Mouse (Mus musculus) myocyte (in vitro differentiated cells): ENCODE measurements around the gene Stk11. TPM values are rescaled to one million over a fixed set of nuclear protein-coding genes. Genes with fewer than 3 reads are reported as not detected.

Experiments
- H3K27me3 ChIP-seq: one replicate; pipeline ENCODE4 v1.6.1; 2011; ENCODE audit not compliant: control insufficient read depth, insufficient read depth, insufficient read length
- H3K36me3 ChIP-seq: one replicate; pipeline ENCODE4 v1.6.1; 2011; ENCODE audit not compliant: control insufficient read depth, insufficient read depth
- H3K4me2 ChIP-seq: one replicate; pipeline ENCODE4 v1.6.1; 2011; ENCODE audit warnings: low read depth, control low read depth
- H3K4me3 ChIP-seq: one replicate; pipeline ENCODE4 v1.5.1; 2011; ENCODE audit warnings: mild to moderate bottlenecking, control low read depth, moderate library complexity
- H3K79me2 ChIP-seq: one replicate; pipeline ENCODE4 v1.6.1; 2011; ENCODE audit not compliant: control insufficient read depth, insufficient read depth
- H3ac ChIP-seq: one replicate; pipeline ENCODE4 v1.6.1; 2011; ENCODE audit not compliant: control insufficient read depth, insufficient read length
- CEBPB ChIP-seq: IDR thresholded peaks from 2 replicates; pipeline ENCODE4 v1.6.1; 2011; ENCODE audit warnings: mild to moderate bottlenecking, moderate library complexity; ENCODE audit not compliant: poor library complexity, insufficient read depth, severe bottlenecking
- E2F4 ChIP-seq: IDR thresholded peaks from one replicate; pipeline ENCODE4 v1.6.1; 2011; ENCODE audit warnings: mild to moderate bottlenecking, control low read depth, moderate library complexity; ENCODE audit not compliant: insufficient read depth
- MAX ChIP-seq: IDR thresholded peaks from one replicate; pipeline ENCODE4 v1.6.1; 2011; ENCODE audit warnings: low read depth, mild to moderate bottlenecking, control low read depth
- MYOD1 ChIP-seq, 3 experiments: IDR thresholded peaks; one replicate each; pipeline ENCODE4 v1.6.1; 2011; ENCODE audit warnings: control low read depth in 2 of 3, low read depth in 2 of 3, mild to moderate bottlenecking in 2 of 3, moderate library complexity in 1 of 3; ENCODE audit not compliant: insufficient read length in 2 of 3, control insufficient read depth in 1 of 3
- MYOG ChIP-seq, 3 experiments: IDR thresholded peaks; one replicate each; pipeline ENCODE4 v1.6.1; 2011; ENCODE audit warnings: control low read depth in 2 of 3, low read depth in 2 of 3, mild to moderate bottlenecking in 2 of 3; ENCODE audit not compliant: insufficient read length in 2 of 3, control insufficient read depth in 1 of 3, insufficient read depth in 1 of 3
- POLR2A ChIP-seq: IDR thresholded peaks from one replicate; pipeline ENCODE4 v1.6.1; 2011; ENCODE audit warnings: low read depth, mild to moderate bottlenecking, control low read depth, moderate library complexity; ENCODE audit not compliant: insufficient read length
- POLR2AphosphoS2 ChIP-seq: IDR thresholded peaks from one replicate; pipeline ENCODE4 v1.6.1; 2011; ENCODE audit warnings: low read depth, control low read depth; ENCODE audit not compliant: insufficient read length
- REST ChIP-seq: IDR thresholded peaks from one replicate; pipeline ENCODE4 v1.6.1; 2011; ENCODE audit warnings: mild to moderate bottlenecking, control low read depth, moderate library complexity; ENCODE audit not compliant: insufficient read depth, insufficient read length
- SRF ChIP-seq: IDR thresholded peaks from one replicate; pipeline ENCODE4 v1.6.1; 2011; ENCODE audit warnings: low read depth; ENCODE audit not compliant: control insufficient read depth, insufficient read length
- TCF12 ChIP-seq: IDR thresholded peaks from one replicate; pipeline ENCODE4 v1.6.1; 2011; ENCODE audit warnings: mild to moderate bottlenecking, control low read depth; ENCODE audit not compliant: poor library complexity, insufficient read depth, severe bottlenecking
- TCF3 ChIP-seq: IDR thresholded peaks from one replicate; pipeline ENCODE4 v1.6.1; 2011; ENCODE audit warnings: low read depth, control low read depth; ENCODE audit not compliant: insufficient read length
- USF1 ChIP-seq: IDR thresholded peaks from one replicate; pipeline ENCODE4 v1.6.1; 2011; ENCODE audit warnings: low read depth, mild to moderate bottlenecking, control low read depth, moderate library complexity
- polyA plus RNA-seq: library from polyadenylated mRNA; unstranded; fragments of >200 nt; fragmentation: generic; extraction: Trizol; gene quantifications from one replicate; pipeline ENCODE4 v1.2.1, GENCODE M21; 2012; ENCODE audit warnings: missing spikeins

Gene Stk11
- polyA plus RNA-seq, 1 experiment: 150 TPM

DNA sequence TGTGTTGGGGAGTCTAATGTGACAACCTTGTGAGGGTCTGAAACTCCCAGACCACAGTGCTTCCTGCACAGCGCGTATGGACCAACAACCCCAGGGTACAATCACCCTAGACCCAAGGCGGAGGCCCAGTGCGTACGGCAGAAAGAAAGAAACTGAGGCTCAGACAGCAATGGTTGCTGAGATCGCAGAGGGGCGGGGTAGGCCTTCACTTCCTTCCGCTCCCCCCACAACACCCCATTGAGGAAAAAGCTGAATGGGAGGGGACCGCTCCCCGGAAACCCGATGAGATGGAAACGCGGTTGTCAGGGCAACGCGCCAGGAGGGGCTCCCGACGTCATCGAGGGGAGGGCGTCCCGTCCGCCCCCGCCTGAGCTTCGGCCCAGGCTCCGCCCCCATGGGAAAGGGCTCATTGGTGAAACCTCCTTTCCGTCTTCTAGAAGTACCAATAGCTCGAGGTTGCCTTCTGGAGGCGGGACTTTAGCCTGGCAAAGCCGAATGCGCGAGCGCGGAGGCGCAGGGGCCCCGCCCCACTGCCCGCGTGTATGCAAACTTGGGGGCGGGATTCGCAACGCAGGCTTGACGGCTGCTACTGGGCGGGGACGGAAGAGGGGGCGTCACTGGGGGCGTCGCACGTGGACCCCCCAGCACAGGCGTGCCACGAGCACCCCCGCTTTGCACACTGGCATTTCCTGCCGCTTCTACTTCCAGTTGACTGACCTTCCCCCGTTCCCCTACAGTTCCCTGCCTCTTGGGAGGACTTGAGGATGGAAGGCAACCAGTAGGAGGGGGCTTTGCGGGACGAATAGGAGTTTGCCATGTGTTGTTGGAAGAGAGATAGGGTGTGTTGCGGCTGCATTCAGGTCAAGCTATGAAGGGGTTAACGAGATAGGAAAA, 44.2 kb downstream of the Stk11 start:
- H3K79me2 ChIP-seq: peaks cover 6% of the 10 kb centered on the region
- H3K4me2 ChIP-seq: peak overlapping the region; percentile 97
- no peaks in the 10 kb centered on the region for H3K27me3 ChIP-seq
- peak; percentile 62 for TF ChIP-seq POLR2A
- peak in 2 of 3 experiments; percentile 34 to 46 for TF ChIP-seq MYOG (IDR thresholded peaks at IDR 0.05; ENCODE audit: control insufficient read depth in 1 of 3, insufficient read depth in 1 of 3, insufficient read length in 2 of 3, low read depth in 2 of 3)
- peak in 2 of 3 experiments; percentile 41 to 86 for TF ChIP-seq MYOD1 (IDR thresholded peaks at IDR 0.05; ENCODE audit: control insufficient read depth in 1 of 3, insufficient read length in 2 of 3, low read depth in 2 of 3)
- no peak for TF ChIP-seq E2F4
- TF ChIP-seq REST: no peak
- TF ChIP-seq USF1: no peak
- peak; percentile 48 for TF ChIP-seq POLR2AphosphoS2
- no peak for TF ChIP-seq TCF12
- no peak for TF ChIP-seq CEBPB
- peak; percentile 20 for TF ChIP-seq TCF3
- TF ChIP-seq SRF: peak; percentile 87
- no peak for TF ChIP-seq MAX
- no peak overlapping the region for H3ac ChIP-seq
- H3K36me3 ChIP-seq: peaks cover 27% of the 10 kb centered on the region
- peak overlapping the region; percentile 20 for H3K4me3 ChIP-seq

DNA sequence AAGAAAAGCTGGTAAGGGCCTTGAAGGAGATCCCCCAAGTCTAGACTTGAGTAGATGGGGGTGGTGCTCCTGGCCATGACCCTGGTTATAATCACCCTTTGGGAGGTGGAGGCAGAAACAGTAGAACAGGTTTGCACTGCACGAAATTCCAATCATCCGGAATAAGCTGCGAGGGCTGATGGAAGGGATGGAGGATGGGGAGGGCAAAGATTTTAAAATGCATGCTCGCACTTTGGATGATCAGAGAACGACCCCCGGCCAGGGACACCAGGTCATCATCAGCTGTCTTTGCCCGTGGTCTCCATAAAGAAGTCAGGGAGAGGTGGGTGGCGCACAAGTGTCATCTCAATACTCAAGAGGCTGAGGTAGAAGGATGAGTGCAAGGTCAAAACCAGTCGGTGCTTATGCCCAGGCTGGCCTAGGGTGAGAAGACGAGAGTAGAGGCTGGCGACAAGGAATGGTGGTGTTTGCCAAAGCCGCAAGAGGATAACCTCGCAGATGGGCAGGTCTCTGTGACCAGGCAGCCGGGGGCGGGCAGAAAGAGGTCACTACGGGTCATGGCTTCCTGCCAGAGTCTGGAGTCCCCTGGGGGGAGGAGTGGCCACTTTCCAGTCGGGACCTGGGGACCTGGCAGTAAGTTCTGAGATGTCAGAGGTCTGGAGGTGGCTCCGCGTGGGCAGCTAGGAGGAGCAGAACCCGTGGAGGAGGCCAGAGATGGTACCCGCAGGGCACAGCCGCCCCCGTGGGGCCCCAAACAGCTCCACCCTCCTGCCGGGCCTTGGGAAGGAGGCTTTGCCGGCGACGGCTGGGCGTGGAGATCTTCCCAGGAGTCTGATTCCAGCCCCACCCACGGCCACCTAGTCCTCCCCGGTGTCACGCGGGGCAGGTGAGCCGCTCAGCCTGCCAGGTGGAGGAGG, 45.1 kb downstream of the Stk11 start:
- Histone ChIP-seq H3K4me2 (peak overlapping the region; percentile 88), H3ac (no peak overlapping the region), H3K36me3 (peaks cover 19% of the 10 kb centered on the region), H3K4me3 (peak overlapping the region; percentile 20), H3K79me2 (no peaks in the 10 kb centered on the region), H3K27me3 (no peaks in the 10 kb centered on the region)
- peak; percentile 18 for TF ChIP-seq SRF
- no peak for TF ChIP-seq MAX
- no peak for TF ChIP-seq CEBPB
- TF ChIP-seq MYOG (IDR thresholded peaks at IDR 0.05; ENCODE audit: control insufficient read depth in 1 of 3, insufficient read depth in 1 of 3, insufficient read length in 2 of 3, low read depth in 2 of 3): peak in 2 of 3 experiments; percentile 21 to 73
- peak; percentile 65 for TF ChIP-seq POLR2A
- TF ChIP-seq E2F4: no peak
- peak; percentile 31 for TF ChIP-seq TCF3
- TF ChIP-seq REST: no peak
- no peak for TF ChIP-seq USF1
- peak; percentile 15 for TF ChIP-seq TCF12
- peak; percentile 76 for TF ChIP-seq POLR2AphosphoS2
- TF ChIP-seq MYOD1 (IDR thresholded peaks at IDR 0.05; ENCODE audit: control insufficient read depth in 1 of 3, insufficient read length in 2 of 3, low read depth in 2 of 3): peak in 2 of 3 experiments; percentile 27 to 62

GRCm38 (mm10) chr10:80161522-80162242, 46.1 kb downstream of the Stk11 start:
- Histone ChIP-seq H3ac (no peak overlapping the region), H3K4me3 (peak overlapping the region; percentile 20), H3K4me2 (peak overlapping the region; percentile 100), H3K27me3 (no peaks in the 10 kb centered on the region), H3K79me2 (no peaks in the 10 kb centered on the region), H3K36me3 (peaks cover 9% of the 10 kb centered on the region)
- TF ChIP-seq MYOG (IDR thresholded peaks at IDR 0.05; ENCODE audit: control insufficient read depth in 1 of 3, insufficient read depth in 1 of 3, insufficient read length in 2 of 3, low read depth in 2 of 3) (peak; percentile 98 to 99 (median 98)), USF1 (no peak), POLR2A (peak; percentile 49), POLR2AphosphoS2 (no peak), TCF12 (peak; percentile 89), REST (no peak), CEBPB (peak; percentile 94), TCF3 (peak; percentile 75), SRF (peak; percentile 85), MYOD1 (IDR thresholded peaks at IDR 0.05; ENCODE audit: control insufficient read depth in 1 of 3, insufficient read length in 2 of 3, low read depth in 2 of 3) (peak; percentile 51 to 97 (median 92)), MAX (no peak), E2F4 (no peak)

DNA sequence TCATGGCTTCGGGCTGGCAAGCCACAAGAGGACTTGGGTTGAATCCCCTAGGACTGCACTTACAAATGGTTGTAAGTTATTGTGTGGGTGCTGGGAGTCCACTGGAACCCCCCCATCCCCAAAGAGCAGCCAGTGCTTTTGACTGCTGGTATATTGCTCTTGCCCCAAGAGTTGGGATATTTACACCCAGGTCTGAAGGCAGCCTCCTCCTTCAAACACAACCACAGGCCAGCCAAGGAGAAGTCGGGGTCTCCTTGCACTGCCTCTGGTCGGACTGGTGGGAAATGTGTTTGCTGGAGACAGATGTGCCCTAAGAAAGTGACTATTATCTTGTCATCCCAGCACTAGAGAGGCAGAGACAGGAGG, 46.6 kb downstream of the Stk11 start:
- no peaks in the 10 kb centered on the region for H3K79me2 ChIP-seq
- TF ChIP-seq MAX (no peak), POLR2A (no peak), USF1 (no peak), MYOG (IDR thresholded peaks at IDR 0.05; ENCODE audit: control insufficient read depth in 1 of 3, insufficient read depth in 1 of 3, insufficient read length in 2 of 3, low read depth in 2 of 3) (no peak), TCF12 (no peak), TCF3 (no peak)
- no peak overlapping the region for H3ac ChIP-seq
- peaks cover 4% of the 10 kb centered on the region for H3K36me3 ChIP-seq
- H3K27me3 ChIP-seq: no peaks in the 10 kb centered on the region
- peak overlapping the region; percentile 20 for H3K4me3 ChIP-seq
- H3K4me2 ChIP-seq: peak overlapping the region; percentile 100
